Mouse (Mus musculus) E14TG2a.4 (cell line): ENCODE results near the gene Unc93b1.
A peak's percentile ranks its signal among the peaks of the same experiment; 100 is the strongest.

Experiments
- H3K27me3 ChIP-seq: 2 replicates; pipeline ENCODE4 v1.6.1; 2014; ENCODE audit warnings: low read length, control low read depth; ENCODE audit not compliant: insufficient read depth
- H3K36me3 ChIP-seq: 2 replicates; pipeline ENCODE4 v1.6.1; 2014; ENCODE audit warnings: low read length, control low read depth; ENCODE audit not compliant: insufficient read depth
- H3K4me1 ChIP-seq: replicated peaks from 2 replicates; pipeline ENCODE4 v1.6.1; 2014; ENCODE audit warnings: low read depth, low read length, control low read depth
- H3K4me3 ChIP-seq: replicated peaks from 2 replicates; pipeline ENCODE4 v1.5.1; 2014; ENCODE audit warnings: mild to moderate bottlenecking, low read length
- H3K9me3 ChIP-seq: 2 replicates; pipeline ENCODE4 v1.6.1; 2014; ENCODE audit warnings: low read length, control low read depth
- CTCF ChIP-seq: conservative IDR thresholded peaks from 2 replicates; pipeline ENCODE4 v1.5.1; 2014; ENCODE audit warnings: low read length
- NANOG ChIP-seq: IDR thresholded peaks from 2 replicates; pipeline ENCODE4 v1.6.1; 2014; ENCODE audit warnings: borderline replicate concordance, low read length, mixed read lengths
- POU5F1 ChIP-seq: IDR thresholded peaks from 2 replicates; pipeline ENCODE4 v1.6.1; 2014; ENCODE audit warnings: low read length, borderline replicate concordance

The Unc93b1 gene

GRCm38 (mm10) chr19:3975866-3976265 lies 40.9 kb downstream of the Unc93b1 start:
- Histone ChIP-seq H3K36me3 (no peaks in the 10 kb centered on the region), H3K9me3 (no peaks in the 10 kb centered on the region), H3K27me3 (0 out of 2 replicates have a peak, but pooled peaks cover 2% of the 10 kb centered on the region), H3K4me1 (peaks cover 27% of the 10 kb centered on the region), H3K4me3 (no peak overlapping the region)
- no peak for TF ChIP-seq POU5F1
- TF ChIP-seq CTCF: no peak
- TF ChIP-seq NANOG: no peak

GRCm38 (mm10) chr19:3980309-3980708 lies 45.3 kb downstream of the Unc93b1 start:
- H3K4me1 ChIP-seq: peaks cover 38% of the 10 kb centered on the region
- H3K27me3 ChIP-seq: no peaks in the 10 kb centered on the region
- no peaks in the 10 kb centered on the region for H3K36me3 ChIP-seq
- no peak overlapping the region for H3K4me3 ChIP-seq
- no peaks in the 10 kb centered on the region for H3K9me3 ChIP-seq
- no peak for TF ChIP-seq NANOG
- TF ChIP-seq POU5F1: no peak
- TF ChIP-seq CTCF: peak; percentile 95

- Histone ChIP-seq H3K36me3 (no peaks in the 10 kb centered on the region), H3K9me3 (no peaks in the 10 kb centered on the region), H3K27me3 (no peaks in the 10 kb centered on the region), H3K4me1 (peaks cover 44% of the 10 kb centered on the region), H3K4me3 (no peak overlapping the region)
- TF ChIP-seq NANOG (no peak), CTCF (no peak), POU5F1 (no peak)
Measured at GRCm38 (mm10) chr19:3980917-3981316, 45.9 kb downstream of the Unc93b1 start.

GRCm38 (mm10) chr19:3983527-3984200 lies 48.7 kb downstream of the Unc93b1 start:
- peaks cover 71% of the 10 kb centered on the region for H3K4me1 ChIP-seq
- H3K36me3 ChIP-seq: no peaks in the 10 kb centered on the region
- H3K4me3 ChIP-seq: no peak overlapping the region
- no peaks in the 10 kb centered on the region for H3K27me3 ChIP-seq
- TF ChIP-seq CTCF (no peak), NANOG (no peak), POU5F1 (no peak)
- H3K9me3 ChIP-seq: no peaks in the 10 kb centered on the region

GRCm38 (mm10) chr19:3985261-3985681 lies 50.3 kb downstream of the Unc93b1 start:
- Histone ChIP-seq H3K4me1 (peaks cover 72% of the 10 kb centered on the region), H3K9me3 (no peaks in the 10 kb centered on the region), H3K27me3 (no peaks in the 10 kb centered on the region), H3K4me3 (0 out of 2 replicates have a peak overlapping the region, but pooled peaks have one; percentile 20), H3K36me3 (no peaks in the 10 kb centered on the region)
- TF ChIP-seq CTCF (no peak), POU5F1 (no peak), NANOG (no peak)

- Histone ChIP-seq H3K36me3 (no peaks in the 10 kb centered on the region), H3K4me1 (peaks cover 63% of the 10 kb centered on the region), H3K4me3 (no peak within 1 kb of the TSS), H3K27me3 (no peaks in the 10 kb centered on the region), H3K9me3 (no peaks in the 10 kb centered on the region)
- TF ChIP-seq POU5F1 (no peak), NANOG (no peak), CTCF (no peak)
Measured at GRCm38 (mm10) chr19:3986334-3986733, 51.3 kb downstream of the Unc93b1 start, which contains the start of gene Acy3. Acy3 (plus strand) TSS chr19:3986570.

GRCm38 (mm10) chr19:3988066-3988465 lies 53.1 kb downstream of the Unc93b1 start:
- Histone ChIP-seq H3K4me1 (peaks cover 70% of the 10 kb centered on the region), H3K36me3 (no peaks in the 10 kb centered on the region), H3K9me3 (no peaks in the 10 kb centered on the region), H3K27me3 (no peaks in the 10 kb centered on the region), H3K4me3 (no peak overlapping the region)
- TF ChIP-seq POU5F1 (no peak), CTCF (no peak)

- Histone ChIP-seq H3K27me3 (no peaks in the 10 kb centered on the region), H3K36me3 (no peaks in the 10 kb centered on the region), H3K4me1 (peaks cover 63% of the 10 kb centered on the region), H3K4me3 (no peak overlapping the region), H3K9me3 (no peaks in the 10 kb centered on the region)
- peak; percentile 73 for TF ChIP-seq CTCF
- no peak for TF ChIP-seq NANOG
- no peak for TF ChIP-seq POU5F1
Measured at GRCm38 (mm10) chr19:3988750-3989149, 53.8 kb downstream of the Unc93b1 start.

GRCm38 (mm10) chr19:3990804-3991203 lies 55.8 kb downstream of the Unc93b1 start:
- H3K36me3 ChIP-seq: no peaks in the 10 kb centered on the region
- no peaks in the 10 kb centered on the region for H3K27me3 ChIP-seq
- TF ChIP-seq POU5F1 (no peak), NANOG (no peak), CTCF (no peak)

More at GRCm38 (mm10) chr19:3990804-3991203, 55.8 kb downstream of the Unc93b1 start:
- Histone ChIP-seq H3K9me3 (no peaks in the 10 kb centered on the region), H3K4me3 (no peak overlapping the region), H3K4me1 (peaks cover 43% of the 10 kb centered on the region)
